Mouse (Mus musculus): Measurements from ENCODE around the gene Cox6b1.

DNA sequence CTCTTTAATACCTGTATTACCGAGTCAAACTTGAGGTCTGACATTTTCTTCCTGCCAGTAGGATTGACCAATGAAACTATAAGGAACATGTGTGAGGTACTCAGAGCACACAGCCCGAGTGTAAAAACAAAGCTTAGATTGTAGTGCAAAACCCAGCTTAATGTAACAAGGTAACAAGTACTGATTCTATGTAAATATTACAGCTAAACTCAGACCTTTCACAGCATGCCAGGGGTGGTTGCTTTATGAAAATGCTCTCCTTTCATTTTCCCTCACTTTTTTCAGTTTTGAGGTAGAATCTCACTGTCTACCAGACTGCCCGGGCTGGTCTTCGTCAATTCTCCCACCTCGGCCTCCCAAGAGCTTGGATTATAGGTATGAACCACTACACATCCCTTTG is 29.9 kb downstream of the Cox6b1 start:
- TF ChIP-seq POLR2A (IDR thresholded peaks at IDR 0.05; ENCODE audit: low read depth, low read length): no peak
- TF ChIP-seq CTCF (conservative IDR thresholded peaks at IDR 0.05; ENCODE audit: insufficient read depth, insufficient read length, low read depth, low read length): no peak

Measured in kidney, adult 2 months (tissue).